Mouse (Mus musculus) limb, embryonic 14.5 days (tissue): ENCODE data around the gene Gm11639. TPM values are rescaled to one million over a fixed set of nuclear protein-coding genes. Genes with fewer than 3 reads are reported as not detected.

Source experiments
- ATAC-seq: fragments of 200-750 bp; cut with Nextera tagmentation; 2 replicates; pipeline ENCODE4 v1.8.0; 2017; ENCODE audit warnings: low read depth, moderate number of reproducible peaks, moderate TSS enrichment; ENCODE audit not compliant: low FRiP score
- DNase-seq: peaks from one replicate; pipeline ENCODE4 v3.0.0-alpha.2; 2015; ENCODE audit warnings: low spot score
- H3K27ac ChIP-seq: fragments of 300-500 bp; sonication (generic); replicated peaks from 2 replicates; pipeline ENCODE4 v1.5.1; 2014; ENCODE audit warnings: low read depth, mild to moderate bottlenecking, low read length, moderate library complexity, mixed read lengths
- H3K27me3 ChIP-seq: fragments of 300-500 bp; sonication (generic); 2 replicates; pipeline ENCODE4 v1.6.1; 2014; ENCODE audit warnings: low read length, mixed read lengths; ENCODE audit not compliant: control insufficient read depth, insufficient read depth
- H3K36me3 ChIP-seq: fragments of 300-500 bp; sonication (generic); 2 replicates; pipeline ENCODE4 v1.6.1; 2014; ENCODE audit warnings: mild to moderate bottlenecking, low read length, moderate library complexity, mixed read lengths; ENCODE audit not compliant: control insufficient read depth, insufficient read depth
- H3K4me1 ChIP-seq: fragments of 300-500 bp; sonication (generic); 2 replicates; pipeline ENCODE4 v1.6.1; 2014; ENCODE audit warnings: antibody characterized with exemption, low read length, mixed read lengths; ENCODE audit not compliant: control insufficient read depth, insufficient read depth
- H3K4me2 ChIP-seq: fragments of 300-500 bp; sonication (generic); replicated peaks from 2 replicates; pipeline ENCODE4 v1.6.1; 2014; ENCODE audit warnings: low read depth, mild to moderate bottlenecking, low read length, moderate library complexity; ENCODE audit not compliant: severe bottlenecking
- H3K4me3 ChIP-seq: fragments of 300-500 bp; sonication (generic); replicated peaks from 2 replicates; pipeline ENCODE4 v1.5.1; 2014; ENCODE audit warnings: low read length
- H3K9ac ChIP-seq: fragments of 300-500 bp; sonication (generic); 2 replicates; pipeline ENCODE4 v1.6.1; 2014; ENCODE audit warnings: mild to moderate bottlenecking, low read depth, low read length, moderate library complexity; ENCODE audit not compliant: severe bottlenecking
- H3K9me3 ChIP-seq: fragments of 300-500 bp; sonication (generic); 2 replicates; pipeline ENCODE4 v1.6.1; 2016; ENCODE audit warnings: low read length; ENCODE audit not compliant: control insufficient read depth
- POLR2A ChIP-seq: fragments of 200-500 bp; IDR thresholded peaks from 2 replicates; pipeline ENCODE4 v1.8.0; 2012; ENCODE audit warnings: inconsistent platforms, mild to moderate bottlenecking, moderate library complexity, borderline replicate concordance; ENCODE audit not compliant: insufficient read depth, insufficient read length; ENCODE audit errors: extremely low read depth
- WGBS: fragments of 180-500 bp; shearing (Covaris S2); extraction: QIAGEN DNeasy Blood & Tissue Kit; methylation state at CpG from one replicate; pipeline ENCODE4 v1.1.7; 2014; 5-methylcytosine and 5-hydroxymethylcytosine counted together
- polyA plus RNA-seq, 2 experiments: library from polyadenylated mRNA; depleted of rRNA in 1 of 2; stranded (reverse) in 1 of 2; unstranded in 1 of 2; fragments of >200 nt; fragmentation: Nextera tagmentation in 1 of 2; extraction: Ambion mirVana in 1 of 2; gene quantifications; 2 replicates each; pipeline versions ENCODE4 v1.2.1 to v1.2.3; 2012 to 2014

Gene Gm11639
- polyA plus RNA-seq, 2 experiments, result under 0.01 to 0.01 TPM

- Histone ChIP-seq H3K9me3 (no peaks in the 10 kb centered on the region), H3K9ac (no peak overlapping the region), H3K36me3 (no peaks in the 10 kb centered on the region), H3K4me1 (no peaks in the 10 kb centered on the region), H3K4me3 (no peak overlapping the region), H3K27ac (no peak overlapping the region), H3K27me3 (no peaks in the 10 kb centered on the region), H3K4me2 (no peak overlapping the region)
- WGBS, result 89% methylated on average over 11 of the region's 11 CpGs
- no peak for DNase-seq
- TF ChIP-seq POLR2A, result no peak
- no peak for ATAC-seq
Measured at GRCm38 (mm10) chr11:104662573-104662972, 22.9 kb upstream of the Gm11639 start.

- Histone ChIP-seq H3K4me2 (no peak overlapping the region), H3K36me3 (no peaks in the 10 kb centered on the region), H3K4me3 (no peak overlapping the region), H3K27me3 (no peaks in the 10 kb centered on the region), H3K9me3 (no peaks in the 10 kb centered on the region), H3K27ac (no peak overlapping the region), H3K4me1 (no peaks in the 10 kb centered on the region), H3K9ac (no peak overlapping the region)
- DNase-seq (no peak), ATAC-seq (no peak)
- no peak for TF ChIP-seq POLR2A
- WGBS, result 72% methylated on average over 6 of the region's 6 CpGs
Measured at GRCm38 (mm10) chr11:104663241-104663877, 22.1 kb upstream of the Gm11639 start.

DNA sequence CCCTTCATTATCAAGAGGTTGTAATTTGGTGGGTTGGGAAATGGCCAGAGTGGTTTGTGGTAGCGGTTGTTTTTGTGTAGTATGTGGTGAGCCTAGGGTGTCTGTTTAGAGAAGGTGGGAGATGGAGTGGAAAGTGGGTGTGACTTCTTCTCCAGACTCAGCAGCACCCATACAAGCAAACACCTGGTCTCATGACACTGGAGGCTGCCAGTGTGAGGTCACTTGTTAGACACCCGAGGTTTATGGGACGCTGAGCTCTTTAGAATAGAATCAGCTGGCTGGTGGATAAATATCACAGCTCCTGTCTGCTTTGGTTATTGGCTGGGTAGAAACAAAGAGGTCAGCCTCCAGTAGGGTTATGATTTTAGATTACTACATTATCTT lies 21.6 kb upstream of the Gm11639 start:
- H3K9me3 ChIP-seq, result no peaks in the 10 kb centered on the region
- 67% methylated on average over 3 of the region's 3 CpGs for WGBS
- ATAC-seq, result no peak
- no peak overlapping the region for H3K4me2 ChIP-seq
- H3K4me3 ChIP-seq, result no peak overlapping the region
- no peaks in the 10 kb centered on the region for H3K36me3 ChIP-seq
- no peak for DNase-seq
- no peaks in the 10 kb centered on the region for H3K4me1 ChIP-seq
- no peak overlapping the region for H3K27ac ChIP-seq
- H3K9ac ChIP-seq, result no peak overlapping the region
- no peak for TF ChIP-seq POLR2A
- H3K27me3 ChIP-seq, result no peaks in the 10 kb centered on the region

DNA sequence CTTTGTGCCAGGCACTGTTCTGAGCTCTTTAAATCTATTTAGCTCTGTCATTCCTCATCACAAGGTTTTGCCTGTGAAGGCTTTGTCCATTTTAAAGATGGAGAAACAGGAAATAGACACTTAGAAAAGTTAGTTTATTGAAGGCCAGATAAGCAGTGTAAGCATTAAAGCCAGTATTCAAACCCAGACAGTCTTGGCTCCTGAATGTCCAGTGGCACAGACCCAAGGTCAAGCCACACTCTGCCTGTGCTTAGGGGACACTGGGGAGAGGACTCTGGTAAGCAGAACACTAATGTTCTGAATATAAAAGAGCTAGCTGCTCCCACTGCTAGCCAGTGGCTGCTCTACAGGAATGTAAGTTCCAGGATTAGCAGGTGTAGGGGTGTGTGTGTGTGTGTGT lies 21.1 kb upstream of the Gm11639 start:
- ATAC-seq (no peak), DNase-seq (no peak)

GRCm38 (mm10) chr11:104667399-104667798 lies 18.1 kb upstream of the Gm11639 start:
- no peak overlapping the region for H3K4me3 ChIP-seq
- 59% methylated on average over 5 of the region's 5 CpGs for WGBS
- no peak overlapping the region for H3K27ac ChIP-seq
- no peaks in the 10 kb centered on the region for H3K9me3 ChIP-seq
- H3K27me3 ChIP-seq, result no peaks in the 10 kb centered on the region
- no peak for DNase-seq
- H3K9ac ChIP-seq, result no peak overlapping the region
- no peaks in the 10 kb centered on the region for H3K36me3 ChIP-seq
- TF ChIP-seq POLR2A, result no peak
- ATAC-seq, result no peak
- H3K4me2 ChIP-seq, result no peak overlapping the region
- no peaks in the 10 kb centered on the region for H3K4me1 ChIP-seq

More for the DNA sequence above, 21.1 kb upstream of the Gm11639 start:
- TF ChIP-seq POLR2A, result no peak
- Histone ChIP-seq H3K36me3 (no peaks in the 10 kb centered on the region), H3K9ac (no peak overlapping the region), H3K27ac (no peak overlapping the region), H3K4me3 (no peak overlapping the region), H3K4me2 (no peak overlapping the region), H3K4me1 (no peaks in the 10 kb centered on the region), H3K9me3 (no peaks in the 10 kb centered on the region), H3K27me3 (no peaks in the 10 kb centered on the region)

DNA sequence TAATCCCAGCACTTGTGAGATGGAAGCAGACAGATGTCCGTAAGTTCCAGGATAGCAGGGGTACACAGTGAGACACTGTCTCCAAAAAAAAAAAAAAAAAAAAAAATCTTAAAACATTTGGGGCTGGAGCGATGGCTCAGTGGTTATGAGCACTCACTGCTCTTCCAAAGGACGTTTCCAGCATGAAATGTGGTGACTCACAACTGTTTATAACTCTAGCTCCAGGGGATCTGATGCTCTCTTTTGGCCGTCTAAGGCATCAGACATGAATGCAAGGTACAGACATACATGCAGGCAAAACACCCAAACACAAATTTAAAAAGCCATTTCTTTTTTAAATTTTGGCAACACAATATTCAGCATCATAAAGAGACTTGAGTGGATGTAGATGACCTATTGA lies 12.1 kb upstream of the Gm11639 start:
- Histone ChIP-seq H3K9me3 (no peaks in the 10 kb centered on the region), H3K27me3 (no peaks in the 10 kb centered on the region), H3K9ac (no peak overlapping the region), H3K4me2 (no peak overlapping the region), H3K27ac (no peak overlapping the region), H3K36me3 (no peaks in the 10 kb centered on the region), H3K4me3 (no peak overlapping the region), H3K4me1 (no peaks in the 10 kb centered on the region)
- ATAC-seq (no peak), DNase-seq (no peak)
- TF ChIP-seq POLR2A, result no peak
- WGBS, result 76% methylated on average over 4 of the region's 4 CpGs
